Mouse (Mus musculus) thymus, postnatal 25 days (tissue): ENCODE results near the gene Gas1.

Source experiments
- DNase-seq: peaks from one replicate; pipeline ENCODE4 v3.0.0; 2022

Gas1 gene

GRCm38 (mm10) chr13:60177106-60177796 is at the start of gene Gas1:
Gas1 (minus strand) TSS chr13:60177365.
- no peak for DNase-seq

GRCm38 (mm10) chr13:60226251-60226836 is 49.2 kb upstream of the Gas1 start:
- no peak for DNase-seq

- no peak for DNase-seq
These were observed 48.6 kb upstream of the Gas1 start for GRCm38 (mm10) chr13:60225736-60226135.

- DNase-seq = no peak
These were observed 48.1 kb upstream of the Gas1 start for GRCm38 (mm10) chr13:60225276-60225675.

- no peak for DNase-seq
These were observed 46.6 kb upstream of the Gas1 start for GRCm38 (mm10) chr13:60223797-60224196.

GRCm38 (mm10) chr13:60222336-60222735 is 45.2 kb upstream of the Gas1 start:
- DNase-seq = no peak

GRCm38 (mm10) chr13:60213896-60214295 is 36.7 kb upstream of the Gas1 start:
- no peak for DNase-seq

- DNase-seq = no peak
These were observed 30.0 kb upstream of the Gas1 start for GRCm38 (mm10) chr13:60207135-60207601.

- DNase-seq = no peak
These were observed 27.6 kb upstream of the Gas1 start for GRCm38 (mm10) chr13:60204746-60205145.

GRCm38 (mm10) chr13:60193273-60193672 is 16.1 kb upstream of the Gas1 start:
- no peak for DNase-seq

- DNase-seq = no peak
These were observed 12.8 kb upstream of the Gas1 start for GRCm38 (mm10) chr13:60189923-60190322.

- no peak for DNase-seq
These were observed 11.8 kb upstream of the Gas1 start for GRCm38 (mm10) chr13:60188952-60189351.

GRCm38 (mm10) chr13:60187276-60187675 is 10.1 kb upstream of the Gas1 start:
- DNase-seq = no peak

- DNase-seq = no peak
These were observed 5.2 kb upstream of the Gas1 start for GRCm38 (mm10) chr13:60182346-60182745.

GRCm38 (mm10) chr13:60179641-60180040 is 2.5 kb upstream of the Gas1 start:
- DNase-seq = no peak

GRCm38 (mm10) chr13:60178416-60178815 is 1.3 kb upstream of the Gas1 start:
- DNase-seq = peak; percentile 54

- DNase-seq = no peak
These were observed 589 bp upstream of the Gas1 start for GRCm38 (mm10) chr13:60177797-60178110.

- no peak for DNase-seq
These were observed 424 bp downstream of the Gas1 start for GRCm38 (mm10) chr13:60176776-60177105.

GRCm38 (mm10) chr13:60176136-60176775 is 909 bp downstream of the Gas1 start:
- no peak for DNase-seq

GRCm38 (mm10) chr13:60175490-60176135 is 1.6 kb downstream of the Gas1 start:
- DNase-seq = no peak

GRCm38 (mm10) chr13:60174953-60175352 is 2.2 kb downstream of the Gas1 start:
- no peak for DNase-seq

- DNase-seq = no peak
These were observed 3.3 kb downstream of the Gas1 start for GRCm38 (mm10) chr13:60173591-60174524.

- DNase-seq = no peak
These were observed 4.0 kb downstream of the Gas1 start for GRCm38 (mm10) chr13:60173186-60173585.
